Mouse (Mus musculus) splenic B cell, adult 2 months (primary cell): ENCODE measurements around the gene Sema4f.

ENCODE experiments used
- DNase-seq: peaks from one replicate; pipeline ENCODE4 v3.0.0-alpha.2; 2011; ENCODE audit warnings: low read depth, low spot score
- H3K27me3 ChIP-seq: 2 replicates; pipeline ENCODE4 v1.6.1; 2012; ENCODE audit warnings: mild to moderate bottlenecking, low read length, moderate library complexity, mixed read lengths; ENCODE audit not compliant: control insufficient read depth, poor library complexity, insufficient read depth, severe bottlenecking
- H3K36me3 ChIP-seq: 2 replicates; pipeline ENCODE4 v1.6.1; 2012; ENCODE audit warnings: mild to moderate bottlenecking, low read length, moderate library complexity, mixed read lengths; ENCODE audit not compliant: control insufficient read depth, poor library complexity, insufficient read depth, severe bottlenecking

The Sema4f gene

GRCm38 (mm10) chr6:82939167-82939912 is at the start of gene Sema4f:
Gene Sema4f (minus strand): TSS chr6:82939769.
- Histone ChIP-seq H3K36me3 (no peaks in the 10 kb centered on the region), H3K27me3 (peaks cover 2% of the 10 kb centered on the region; the same call in 1 of the 2 replicates)
- peak; percentile 32 for DNase-seq

GRCm38 (mm10) chr6:82987411-82987971 is 47.9 kb upstream of the Sema4f start:
- no peak for DNase-seq
- Histone ChIP-seq H3K36me3 (no peaks in the 10 kb centered on the region), H3K27me3 (no peaks in the 10 kb centered on the region)

- no peaks in the 10 kb centered on the region for H3K27me3 ChIP-seq
- DNase-seq, result peak; percentile 62
- no peaks in the 10 kb centered on the region for H3K36me3 ChIP-seq
These were observed 31.5 kb upstream of the Sema4f start for GRCm38 (mm10) chr6:82971031-82971430.

- DNase-seq, result no peak
- Histone ChIP-seq H3K27me3 (no peaks in the 10 kb centered on the region), H3K36me3 (no peaks in the 10 kb centered on the region)
These were observed 29.9 kb upstream of the Sema4f start for GRCm38 (mm10) chr6:82969249-82970084.

- H3K36me3 ChIP-seq, result no peaks in the 10 kb centered on the region
- no peaks in the 10 kb centered on the region for H3K27me3 ChIP-seq
- DNase-seq, result no peak
These were observed 22.1 kb upstream of the Sema4f start for GRCm38 (mm10) chr6:82961664-82962063.

DNA sequence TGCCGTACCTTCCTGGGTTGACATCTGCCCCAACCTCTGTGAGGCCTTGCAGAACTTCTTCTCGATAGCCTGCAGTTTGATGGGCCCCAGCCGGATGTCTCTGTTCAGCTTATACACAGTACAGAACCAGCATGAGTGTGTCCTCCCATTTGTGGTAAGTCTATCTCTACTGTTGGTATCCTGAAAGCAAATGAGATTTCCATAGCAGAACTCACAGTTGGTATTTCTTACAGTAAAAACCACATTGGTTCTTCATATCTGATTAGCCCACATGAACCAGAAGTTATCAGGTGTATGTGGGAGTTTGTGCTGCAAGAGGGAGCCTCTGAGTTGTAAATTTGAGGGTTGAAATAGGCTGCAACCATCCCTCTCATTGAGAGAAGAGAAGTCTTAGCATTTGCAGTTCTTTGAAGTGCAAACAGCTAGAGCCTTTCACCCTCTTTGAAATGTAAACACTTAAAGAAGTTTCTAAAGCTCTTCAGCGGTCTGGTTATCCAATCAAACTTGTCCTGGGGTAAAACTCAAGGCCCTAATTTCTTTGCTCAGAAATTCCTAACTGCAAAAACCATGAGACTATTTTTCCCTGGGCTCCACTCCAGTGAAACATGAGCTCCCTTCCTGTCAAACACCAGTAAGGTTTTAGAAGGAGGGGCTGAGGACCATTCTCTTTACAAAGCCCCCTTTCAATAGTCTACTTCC is 17.1 kb upstream of the Sema4f start:
- no peak for DNase-seq
- H3K27me3 ChIP-seq, result no peaks in the 10 kb centered on the region
- H3K36me3 ChIP-seq, result no peaks in the 10 kb centered on the region

DNA sequence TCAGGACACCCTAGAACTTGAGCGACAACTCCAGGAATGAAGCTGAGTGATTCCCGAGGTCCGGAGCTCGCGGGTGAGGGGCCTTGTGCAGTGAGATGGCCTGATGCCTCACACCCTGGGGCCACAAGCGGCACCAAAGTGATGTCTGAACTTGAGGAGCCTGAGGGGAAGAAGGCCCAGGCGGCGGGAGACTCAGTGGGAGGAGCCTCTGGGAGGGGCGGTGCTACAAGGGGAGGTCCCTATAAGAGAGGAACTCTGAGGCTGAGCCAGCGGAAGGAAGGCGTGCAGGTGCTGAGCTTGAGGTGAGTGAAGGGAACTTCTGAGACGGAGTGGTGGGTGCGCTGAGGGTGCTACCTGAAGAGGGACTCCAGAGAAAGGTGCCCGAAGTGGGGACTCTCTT is 7.1 kb upstream of the Sema4f start, which contains the start of gene M1ap:
TSS of gene M1ap (plus strand) at position 252 of the 400 bp plus-strand sequence.
- Histone ChIP-seq H3K27me3 (no peaks in the 10 kb centered on the region), H3K36me3 (no peaks in the 10 kb centered on the region)
- no peak for DNase-seq

GRCm38 (mm10) chr6:82945750-82946149 is 6.2 kb upstream of the Sema4f start:
- peak; percentile 13 for DNase-seq
- Histone ChIP-seq H3K36me3 (no peaks in the 10 kb centered on the region), H3K27me3 (no peaks in the 10 kb centered on the region)

GRCm38 (mm10) chr6:82940765-82941164 is 1.2 kb upstream of the Sema4f start:
- no peak for DNase-seq
- no peaks in the 10 kb centered on the region for H3K36me3 ChIP-seq
- peaks cover 2% of the 10 kb centered on the region; the same call in 1 of the 2 replicates for H3K27me3 ChIP-seq

GRCm38 (mm10) chr6:82934616-82935230 is 4.8 kb downstream of the Sema4f start:
- no peak for DNase-seq
- Histone ChIP-seq H3K27me3 (peaks cover 2% of the 10 kb centered on the region; the same call in 1 of the 2 replicates), H3K36me3 (no peaks in the 10 kb centered on the region)

DNA sequence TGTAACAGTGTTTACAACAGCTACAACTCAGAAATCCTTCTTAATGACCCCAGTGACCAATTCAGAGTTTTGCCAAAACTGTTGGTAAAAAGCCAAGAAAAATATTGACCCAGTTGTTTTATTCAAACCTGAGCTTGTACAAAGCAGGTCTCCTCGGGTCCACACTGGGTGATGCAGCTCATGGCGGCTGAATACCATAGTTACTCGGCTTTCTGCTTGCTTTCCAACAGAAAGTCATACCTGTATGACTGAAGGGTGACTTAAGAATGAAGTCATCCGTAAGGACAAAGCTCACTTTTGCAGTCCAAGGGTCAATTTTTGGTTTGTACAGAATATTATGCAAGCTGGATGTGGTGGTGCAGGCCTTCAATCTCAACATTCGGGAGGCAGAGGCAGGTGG is 12.0 kb downstream of the Sema4f start:
- Histone ChIP-seq H3K36me3 (no peaks in the 10 kb centered on the region), H3K27me3 (no peaks in the 10 kb centered on the region; the same call in 1 of the 2 replicates)
- DNase-seq, result no peak

- Histone ChIP-seq H3K27me3 (no peaks in the 10 kb centered on the region; the same call in 1 of the 2 replicates), H3K36me3 (no peaks in the 10 kb centered on the region)
- no peak for DNase-seq
These were observed 13.0 kb downstream of the Sema4f start for GRCm38 (mm10) chr6:82926528-82926927.

GRCm38 (mm10) chr6:82926106-82926505 is 13.5 kb downstream of the Sema4f start:
- DNase-seq, result no peak
- Histone ChIP-seq H3K27me3 (no peaks in the 10 kb centered on the region; the same call in 1 of the 2 replicates), H3K36me3 (no peaks in the 10 kb centered on the region)

GRCm38 (mm10) chr6:82925005-82925404 is 14.6 kb downstream of the Sema4f start:
- DNase-seq, result no peak
- no peaks in the 10 kb centered on the region for H3K27me3 ChIP-seq
- no peaks in the 10 kb centered on the region for H3K36me3 ChIP-seq
